Mouse (Mus musculus) kidney, postnatal 14 days (tissue): ENCODE results near the gene 4933416C03Rik.

Experiments used
- DNase-seq: peaks from one replicate; pipeline ENCODE4 v3.0.0; 2022; ENCODE audit warnings: mixed read lengths

The 4933416C03Rik gene

GRCm38 (mm10) chr10:116075954-116076353 lies 37.8 kb downstream of the 4933416C03Rik start:
- DNase-seq = no peak
